Mouse (Mus musculus) neural tube, embryonic 12.5 days (tissue): ENCODE data around the gene Gm10310. TPM values are rescaled to one million over a fixed set of nuclear protein-coding genes. Genes with fewer than 3 reads are reported as not detected.

ENCODE experiments used
- polyA plus RNA-seq: library from polyadenylated mRNA; unstranded; fragments of >200 nt; fragmentation: Nextera tagmentation; extraction: Ambion mirVana; gene quantifications from 2 replicates; pipeline ENCODE4 v1.2.1, GENCODE M21; 2016

Gm10310 gene
- polyA plus RNA-seq, 1 experiment from 2014 or later, result not detected

Other genes with a start within 250 kb of the Gm10310 start
- not detected in 2 replicates for gene Olfr806, start 243.1 kb downstream of the Gm10310 start, polyA plus RNA-seq
- gene Olfr807, start 227.3 kb downstream of the Gm10310 start, polyA plus RNA-seq, result not detected in 2 replicates
- gene Olfr808, start 219.6 kb downstream of the Gm10310 start, polyA plus RNA-seq, result not detected in 2 replicates
- gene Olfr809, start 210.4 kb downstream of the Gm10310 start, polyA plus RNA-seq, result not detected in 2 replicates
- not detected in 2 replicates for gene Olfr810, start 190.1 kb downstream of the Gm10310 start, polyA plus RNA-seq
- not detected in 2 replicates for gene Olfr811, start 180.7 kb downstream of the Gm10310 start, polyA plus RNA-seq
- gene Olfr812, start 139.0 kb downstream of the Gm10310 start, polyA plus RNA-seq, result not detected in 2 replicates
- gene Olfr813, start 129.7 kb downstream of the Gm10310 start, polyA plus RNA-seq, result not detected in 2 replicates
- not detected in 2 replicates for gene Olfr814, start 105.2 kb downstream of the Gm10310 start, polyA plus RNA-seq
- not detected in 2 replicates for gene Olfr815, start 79.2 kb downstream of the Gm10310 start, polyA plus RNA-seq
- not detected in 2 replicates for gene Olfr816, start 69.5 kb downstream of the Gm10310 start, polyA plus RNA-seq
- gene Olfr818, start 36.0 kb downstream of the Gm10310 start, polyA plus RNA-seq, result not detected in 2 replicates
- gene Olfr819, start 17.8 kb downstream of the Gm10310 start, polyA plus RNA-seq, result not detected in 2 replicates
- gene Olfr247, start 8.9 kb downstream of the Gm10310 start, polyA plus RNA-seq, result not detected in 2 replicates
- not detected in 2 replicates for gene Olfr820, start 27.6 kb upstream of the Gm10310 start, polyA plus RNA-seq
- not detected in 2 replicates for gene Olfr821, start 45.3 kb upstream of the Gm10310 start, polyA plus RNA-seq
- not detected in 2 replicates for gene Olfr822, start 86.1 kb upstream of the Gm10310 start, polyA plus RNA-seq
- not detected in 2 replicates for gene Olfr823, start 130.3 kb upstream of the Gm10310 start, polyA plus RNA-seq
- gene Olfr824, start 144.9 kb upstream of the Gm10310 start, polyA plus RNA-seq, result not detected in 2 replicates
- gene Olfr825, start 181.7 kb upstream of the Gm10310 start, polyA plus RNA-seq, result not detected in 2 replicates
- gene Olfr826, start 199.1 kb upstream of the Gm10310 start, polyA plus RNA-seq, result not detected in 2 replicates
- not detected in 2 replicates for gene Olfr827, start 229.3 kb upstream of the Gm10310 start, polyA plus RNA-seq